Mouse (Mus musculus) layer of hippocampus, adult 2 months (tissue): ENCODE results near the gene Sarnp. TPM values are rescaled to one million over a fixed set of nuclear protein-coding genes. Genes with fewer than 3 reads are reported as not detected.

ENCODE experiments used
- DNase-seq, 2 experiments: peaks; one replicate each; pipeline ENCODE4 v3.0.0; 2022; ENCODE audit warnings: low spot score in 2 of 2
- H3K27ac ChIP-seq: fragments of 200-600 bp; 2 replicates; pipeline ENCODE4 v1.8.1; 2022
- H3K4me3 ChIP-seq: fragments of 200-600 bp; 2 replicates; pipeline ENCODE4 v1.8.1; 2022; ENCODE audit warnings: mild to moderate bottlenecking
- CTCF ChIP-seq: fragments of 200-600 bp; conservative IDR thresholded peaks from 2 replicates; pipeline ENCODE4 v1.8.1; 2022; ENCODE audit warnings: antibody characterized with exemption, mild to moderate bottlenecking, moderate library complexity
- total RNA-seq, 2 experiments: library from RNA; stranded (reverse); gene quantifications; 2 replicates each; pipeline ENCODE4 v1.2.3; 2021

The Sarnp gene
- total RNA-seq, 2 experiments from 2014 or later, result 39.3 to 42.2 TPM

DNA sequence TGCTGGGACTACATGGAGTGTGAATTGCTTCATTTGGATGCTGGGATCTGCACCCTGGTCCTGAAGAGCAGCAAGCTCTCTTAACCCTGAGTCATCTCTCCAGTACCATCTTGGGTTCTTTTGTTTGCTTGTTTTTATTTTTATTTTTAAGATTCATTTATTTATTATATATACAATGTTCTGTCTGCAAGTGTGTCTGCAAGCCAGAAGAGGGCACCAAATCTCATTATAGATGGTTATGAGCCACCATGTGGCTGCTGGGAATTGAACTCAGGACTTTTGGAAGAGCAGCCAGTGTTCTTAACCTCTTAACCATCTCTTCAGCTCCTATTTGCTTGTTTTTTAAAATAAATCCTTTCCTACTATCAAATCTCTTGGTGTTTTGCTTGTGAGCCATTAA lies 20.3 kb downstream of the Sarnp start:
- no peak overlapping the region for H3K4me3 ChIP-seq
- TF ChIP-seq CTCF, result peak; percentile 61
- no peak for DNase-seq

GRCm38 (mm10) chr10:128839434-128839833 lies 22.3 kb downstream of the Sarnp start:
- TF ChIP-seq CTCF, result no peak
- Histone ChIP-seq H3K27ac (no peak overlapping the region), H3K4me3 (no peak overlapping the region)
- DNase-seq, result no peak

More for the DNA sequence above, 20.3 kb downstream of the Sarnp start:
- no peak overlapping the region for H3K27ac ChIP-seq

DNA sequence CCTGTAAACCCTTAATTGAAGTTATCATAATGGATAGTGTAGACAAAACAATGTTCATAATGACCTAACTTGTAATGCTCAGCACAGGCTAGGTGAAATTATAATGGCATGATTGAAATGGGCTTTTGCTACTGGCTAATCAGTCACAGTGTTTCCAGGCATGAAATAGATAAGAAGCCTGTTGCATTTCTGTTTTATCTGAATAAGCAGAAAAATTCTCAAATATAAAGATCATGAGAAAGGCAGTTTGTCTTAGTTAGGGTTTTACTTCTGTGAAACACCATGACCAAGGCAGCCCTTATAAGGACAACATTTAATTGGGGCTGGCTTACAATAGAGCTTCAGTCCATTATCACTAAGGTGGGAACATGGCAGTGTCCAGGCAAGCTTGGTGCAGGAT lies 23.5 kb downstream of the Sarnp start:
- no peak for DNase-seq
- TF ChIP-seq CTCF, result no peak
- Histone ChIP-seq H3K27ac (no peak overlapping the region), H3K4me3 (no peak overlapping the region)

GRCm38 (mm10) chr10:128843260-128843659 lies 26.1 kb downstream of the Sarnp start:
- Histone ChIP-seq H3K4me3 (no peak overlapping the region), H3K27ac (no peak overlapping the region)
- DNase-seq, result no peak
- TF ChIP-seq CTCF, result no peak

DNA sequence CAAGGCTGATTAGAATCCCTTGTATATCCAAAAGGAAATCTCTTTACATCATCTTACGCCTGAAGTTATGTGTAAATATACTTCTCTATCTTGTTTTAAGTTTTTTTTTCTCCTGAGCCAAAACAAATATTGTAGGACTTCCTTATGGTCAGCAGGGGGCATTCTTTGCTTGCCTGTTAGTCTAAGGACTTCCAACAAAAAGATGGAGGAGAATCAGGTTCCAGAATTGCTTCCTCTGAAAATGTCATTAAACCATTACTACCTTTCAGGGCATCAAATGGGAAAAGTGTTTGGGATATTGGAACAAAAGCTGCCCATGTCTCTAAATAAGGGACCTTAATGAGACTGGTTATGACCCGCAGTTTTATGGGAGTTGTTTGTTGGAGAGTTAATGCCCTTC lies 28.4 kb downstream of the Sarnp start:
- H3K27ac ChIP-seq, result no peak overlapping the region
- peak; percentile 85 for TF ChIP-seq CTCF
- no peak overlapping the region for H3K4me3 ChIP-seq
- peak in 1 of 2 experiments; percentile 20 for DNase-seq

- TF ChIP-seq CTCF, result no peak
- Histone ChIP-seq H3K27ac (no peak overlapping the region), H3K4me3 (no peak overlapping the region)
- no peak for DNase-seq
These were observed 29.5 kb downstream of the Sarnp start for GRCm38 (mm10) chr10:128846664-128847063.

GRCm38 (mm10) chr10:128848426-128848825 lies 31.3 kb downstream of the Sarnp start:
- TF ChIP-seq CTCF, result no peak
- Histone ChIP-seq H3K27ac (no peak overlapping the region), H3K4me3 (no peak overlapping the region)
- no peak for DNase-seq

GRCm38 (mm10) chr10:128850339-128850738 lies 33.2 kb downstream of the Sarnp start:
- TF ChIP-seq CTCF, result no peak
- Histone ChIP-seq H3K27ac (no peak overlapping the region), H3K4me3 (no peak overlapping the region)
- no peak for DNase-seq

- Histone ChIP-seq H3K4me3 (no peak overlapping the region), H3K27ac (no peak overlapping the region)
- no peak for TF ChIP-seq CTCF
- no peak for DNase-seq
These were observed 44.0 kb downstream of the Sarnp start for GRCm38 (mm10) chr10:128861176-128861575.

GRCm38 (mm10) chr10:128866042-128866441 lies 48.9 kb downstream of the Sarnp start:
- TF ChIP-seq CTCF, result peak; percentile 67
- DNase-seq, result no peak
- Histone ChIP-seq H3K27ac (no peak overlapping the region), H3K4me3 (no peak overlapping the region)

DNA sequence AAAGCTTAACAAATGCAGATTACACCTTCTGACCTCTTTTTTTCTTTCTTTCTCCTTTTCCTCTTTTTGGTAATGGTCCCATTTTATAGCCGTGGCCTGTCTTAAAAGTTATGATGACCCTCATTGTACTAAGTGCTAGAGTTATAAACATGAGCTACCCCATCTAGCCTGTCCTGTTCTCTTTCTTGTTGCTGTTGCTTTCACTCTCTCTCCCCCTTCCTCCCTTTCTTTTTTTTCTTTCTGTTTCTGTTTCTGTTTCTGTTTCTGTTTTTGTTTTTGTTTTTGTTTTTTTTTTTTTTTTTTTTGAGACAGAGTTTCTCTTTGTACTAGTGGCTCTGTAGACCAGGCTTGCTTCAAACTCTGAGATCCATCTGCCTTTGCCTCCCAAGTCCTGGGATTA lies 49.4 kb downstream of the Sarnp start:
- no peak for TF ChIP-seq CTCF
- no peak overlapping the region for H3K4me3 ChIP-seq

GRCm38 (mm10) chr10:128870341-128870740 lies 53.2 kb downstream of the Sarnp start:
- H3K4me3 ChIP-seq, result no peak overlapping the region
- H3K27ac ChIP-seq, result no peak overlapping the region
- no peak for DNase-seq
- TF ChIP-seq CTCF, result no peak

More for the DNA sequence above, 49.4 kb downstream of the Sarnp start:
- no peak for DNase-seq
- H3K27ac ChIP-seq, result no peak overlapping the region

DNA sequence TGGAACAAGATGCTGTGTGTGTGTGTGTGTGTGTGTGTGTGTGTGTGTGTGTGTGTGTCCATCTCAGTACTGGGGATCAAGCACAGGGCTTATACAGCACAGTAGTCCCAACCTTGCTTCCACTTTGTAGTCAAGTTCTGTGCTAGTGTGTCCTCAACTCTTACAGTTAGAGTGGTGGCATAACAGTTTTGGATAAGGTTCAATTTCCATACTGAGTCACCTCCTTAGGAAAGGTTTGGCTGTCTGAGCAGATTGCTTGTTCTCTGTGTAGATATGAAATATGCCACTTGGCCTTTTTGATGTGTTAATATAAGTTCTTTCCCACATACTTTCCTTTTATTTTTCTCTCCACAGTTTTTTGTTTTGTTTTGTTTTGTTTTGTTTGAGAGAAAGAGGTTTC lies 61.2 kb downstream of the Sarnp start:
- H3K27ac ChIP-seq, result no peak overlapping the region
- TF ChIP-seq CTCF, result no peak
- no peak overlapping the region for H3K4me3 ChIP-seq
- no peak for DNase-seq

- no peak overlapping the region for H3K27ac ChIP-seq
- no peak for DNase-seq
These were observed 61.7 kb downstream of the Sarnp start for GRCm38 (mm10) chr10:128878811-128879210.

GRCm38 (mm10) chr10:128882067-128882466 lies 64.9 kb downstream of the Sarnp start:
- no peak for DNase-seq
- Histone ChIP-seq H3K4me3 (no peak overlapping the region), H3K27ac (no peak overlapping the region)
- no peak for TF ChIP-seq CTCF

More at GRCm38 (mm10) chr10:128878811-128879210, 61.7 kb downstream of the Sarnp start:
- H3K4me3 ChIP-seq, result no peak overlapping the region
- TF ChIP-seq CTCF, result no peak
